Mouse (Mus musculus) heart, embryonic 12.5 days (tissue): ENCODE data around the gene Pou6f1. TPM values are rescaled to one million over a fixed set of nuclear protein-coding genes. Genes with fewer than 3 reads are reported as not detected.
"Not testable (repeated sequence)": the region's sequence is repeated elsewhere in the genome, so short reads cannot be mapped to it uniquely, and the experiment has no call there.

ENCODE experiments used
- ATAC-seq: fragments of 200-750 bp; cut with Nextera tagmentation; 2 replicates; pipeline ENCODE4 v1.8.0; 2017; ENCODE audit warnings: moderate TSS enrichment, moderate library complexity; ENCODE audit not compliant: insufficient number of reproducible peaks, low FRiP score
- H3K27ac ChIP-seq: fragments of 300-500 bp; sonication (generic); 2 replicates; pipeline ENCODE4 v1.5.1; 2016; ENCODE audit warnings: mild to moderate bottlenecking, moderate library complexity; ENCODE audit not compliant: poor library complexity, severe bottlenecking
- H3K27me3 ChIP-seq: fragments of 300-500 bp; sonication (generic); replicated peaks from 2 replicates; pipeline ENCODE4 v1.6.1; 2016; ENCODE audit warnings: mild to moderate bottlenecking, moderate library complexity
- H3K36me3 ChIP-seq: fragments of 300-500 bp; sonication (generic); 2 replicates; pipeline ENCODE4 v1.6.1; 2016; ENCODE audit warnings: mild to moderate bottlenecking, moderate library complexity
- H3K4me1 ChIP-seq: fragments of 300-500 bp; sonication (generic); replicated peaks from 2 replicates; pipeline ENCODE4 v1.6.1; 2016; ENCODE audit warnings: mild to moderate bottlenecking
- H3K4me2 ChIP-seq: fragments of 300-500 bp; sonication (generic); 2 replicates; pipeline ENCODE4 v1.6.1; 2016; ENCODE audit warnings: mild to moderate bottlenecking, moderate library complexity
- H3K4me3 ChIP-seq: fragments of 300-500 bp; sonication (generic); 2 replicates; pipeline ENCODE4 v1.5.1; 2016; ENCODE audit warnings: mild to moderate bottlenecking
- H3K9ac ChIP-seq: fragments of 300-500 bp; sonication (generic); 2 replicates; pipeline ENCODE4 v1.6.1; 2016; ENCODE audit warnings: mild to moderate bottlenecking, moderate library complexity
- H3K9me3 ChIP-seq: fragments of 300-500 bp; sonication (generic); replicated peaks from 2 replicates; pipeline ENCODE4 v1.6.1; 2016; ENCODE audit warnings: mild to moderate bottlenecking, moderate library complexity
- WGBS: fragments of 180-500 bp; shearing (Covaris S2); methylation state at CpG from one replicate; pipeline ENCODE4 v1.1.7; 2016; 5-methylcytosine and 5-hydroxymethylcytosine counted together
- polyA plus RNA-seq: library from polyadenylated mRNA; unstranded; fragments of >200 nt; fragmentation: Nextera tagmentation; extraction: Ambion mirVana; gene quantifications from 2 replicates; pipeline ENCODE4 v1.2.1, GENCODE M21; 2016

Gene Pou6f1
- polyA plus RNA-seq, 1 experiment from 2014 or later, result 4.7 TPM

DNA sequence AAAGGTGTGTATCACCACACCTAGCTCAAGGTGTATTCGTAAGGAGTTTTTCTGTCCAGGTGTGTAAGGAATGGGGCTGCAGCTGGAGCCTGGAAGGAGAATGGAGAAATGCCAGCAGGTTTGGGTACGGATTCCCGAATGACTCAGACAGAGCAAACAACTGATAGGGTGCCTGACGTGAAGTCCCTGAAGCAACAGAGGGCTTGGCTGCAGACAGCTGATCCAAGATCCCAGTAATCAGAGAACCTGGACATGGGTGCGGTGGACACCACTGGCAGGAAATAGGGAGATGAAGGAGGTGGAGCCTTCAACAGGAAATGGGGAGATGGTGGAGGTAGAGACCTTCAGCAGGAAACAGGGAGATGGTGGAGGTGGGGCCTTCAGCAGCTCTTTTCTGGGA, 32.5 kb upstream of the Pou6f1 start:
- Histone ChIP-seq H3K4me2 (no peak overlapping the region), H3K9me3 (no peaks in the 10 kb centered on the region), H3K27ac (no peak overlapping the region), H3K4me1 (peaks cover 26% of the 10 kb centered on the region), H3K4me3 (no peak overlapping the region), H3K27me3 (peaks cover 23% of the 10 kb centered on the region), H3K36me3 (no peaks in the 10 kb centered on the region), H3K9ac (no peak overlapping the region)
- ATAC-seq, result no peak
- 58% methylated on average over 5 of the region's 5 CpGs for WGBS

DNA sequence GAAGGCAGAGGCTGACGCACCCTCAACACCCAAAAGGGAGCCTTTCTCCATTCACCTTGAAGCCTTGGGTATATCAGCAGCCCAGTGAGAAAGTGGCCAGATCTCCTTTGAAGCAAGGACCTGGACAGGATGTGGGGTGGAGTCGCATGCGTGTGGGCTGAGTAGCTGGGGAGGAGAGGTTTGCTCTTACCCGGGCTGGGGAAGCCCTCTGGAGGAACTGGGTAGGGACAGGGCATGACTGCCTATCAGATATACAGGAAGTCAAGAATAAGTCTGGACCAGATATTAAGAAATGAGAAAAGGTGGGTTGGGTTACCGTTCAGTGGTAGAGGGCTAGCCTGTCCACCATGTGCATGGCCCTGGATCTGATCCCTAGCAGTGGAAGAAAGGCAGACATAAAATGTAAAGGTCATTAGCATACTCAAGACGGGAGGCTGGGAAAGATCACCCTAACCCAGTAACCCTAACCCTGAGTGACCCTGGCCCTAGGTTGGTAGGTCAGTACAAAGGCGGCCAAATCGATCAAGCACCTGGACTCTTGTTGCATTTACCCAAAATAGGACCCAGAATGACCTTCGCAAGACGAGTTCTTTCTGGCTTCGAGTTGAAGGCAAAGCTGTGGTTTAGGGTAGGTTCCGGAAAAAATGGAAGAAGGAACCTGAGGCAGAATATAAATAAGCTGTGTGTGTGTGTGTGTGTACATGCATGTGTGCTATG, 31.8 kb upstream of the Pou6f1 start:
- peaks cover 23% of the 10 kb centered on the region for H3K27me3 ChIP-seq
- H3K9ac ChIP-seq, result no peak overlapping the region
- no peak overlapping the region for H3K4me3 ChIP-seq
- ATAC-seq, result no peak
- no peaks in the 10 kb centered on the region for H3K36me3 ChIP-seq
- H3K27ac ChIP-seq, result no peak overlapping the region
- 74% methylated on average over 12 of the region's 12 CpGs for WGBS
- peaks cover 23% of the 10 kb centered on the region for H3K4me1 ChIP-seq
- no peak overlapping the region for H3K4me2 ChIP-seq
- H3K9me3 ChIP-seq, result no peaks in the 10 kb centered on the region

DNA sequence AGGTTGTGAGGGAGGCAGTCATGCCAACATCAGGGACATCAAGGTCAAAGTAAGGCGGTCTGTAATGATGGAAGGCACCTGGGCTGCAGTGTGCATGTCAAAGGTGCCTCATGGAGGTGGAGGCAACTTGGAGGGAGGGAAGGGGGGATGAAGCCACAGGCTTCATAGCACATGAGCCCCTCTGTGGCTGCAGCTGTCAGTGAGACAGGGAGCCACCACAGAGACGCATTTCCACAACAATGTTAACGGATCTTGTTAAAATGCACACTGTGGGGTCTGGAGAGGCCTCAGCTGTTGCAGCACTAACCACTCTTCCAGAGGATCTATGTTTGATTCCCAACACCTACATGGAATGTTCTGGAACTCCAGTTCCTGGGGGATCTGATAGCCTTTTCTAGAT, 30.3 kb upstream of the Pou6f1 start:
- 80% methylated on average over 3 of the region's 3 CpGs for WGBS
- Histone ChIP-seq H3K9ac (no peak overlapping the region), H3K4me3 (no peak overlapping the region), H3K27me3 (peaks cover 8% of the 10 kb centered on the region), H3K36me3 (no peaks in the 10 kb centered on the region), H3K9me3 (no peaks in the 10 kb centered on the region), H3K27ac (no peak overlapping the region), H3K4me2 (no peak overlapping the region), H3K4me1 (peaks cover 17% of the 10 kb centered on the region)
- ATAC-seq, result no peak

DNA sequence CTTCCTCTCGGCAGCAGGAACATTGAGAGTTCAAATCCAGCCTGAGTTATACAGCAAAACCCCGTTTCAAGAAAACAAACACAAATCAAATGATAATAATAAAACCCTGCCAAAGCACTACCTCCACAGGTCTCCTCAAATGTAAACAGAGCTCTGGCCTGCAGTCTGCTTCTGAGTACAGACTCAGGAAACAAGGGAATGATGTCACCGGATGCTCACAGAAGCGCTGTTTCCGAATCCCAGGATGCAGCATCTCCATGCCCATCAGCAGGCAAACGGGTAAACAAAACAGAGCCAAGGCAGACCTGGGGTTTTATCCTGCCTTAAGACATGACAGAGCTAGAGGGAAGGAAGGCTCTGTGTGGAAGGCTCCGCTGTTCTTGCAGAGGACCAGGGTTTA, 29.0 kb upstream of the Pou6f1 start:
- 0 out of 2 replicates have a peak overlapping the region, but pooled peaks have one; percentile 4 for H3K27ac ChIP-seq
- no peak overlapping the region for H3K9ac ChIP-seq
- WGBS, result 47% methylated on average over 7 of the region's 7 CpGs
- ATAC-seq, result no peak
- no peaks in the 10 kb centered on the region for H3K27me3 ChIP-seq
- no peaks in the 10 kb centered on the region for H3K36me3 ChIP-seq
- H3K9me3 ChIP-seq, result no peaks in the 10 kb centered on the region
- no peak overlapping the region for H3K4me3 ChIP-seq
- H3K4me1 ChIP-seq, result peaks cover 17% of the 10 kb centered on the region
- no peak overlapping the region for H3K4me2 ChIP-seq

DNA sequence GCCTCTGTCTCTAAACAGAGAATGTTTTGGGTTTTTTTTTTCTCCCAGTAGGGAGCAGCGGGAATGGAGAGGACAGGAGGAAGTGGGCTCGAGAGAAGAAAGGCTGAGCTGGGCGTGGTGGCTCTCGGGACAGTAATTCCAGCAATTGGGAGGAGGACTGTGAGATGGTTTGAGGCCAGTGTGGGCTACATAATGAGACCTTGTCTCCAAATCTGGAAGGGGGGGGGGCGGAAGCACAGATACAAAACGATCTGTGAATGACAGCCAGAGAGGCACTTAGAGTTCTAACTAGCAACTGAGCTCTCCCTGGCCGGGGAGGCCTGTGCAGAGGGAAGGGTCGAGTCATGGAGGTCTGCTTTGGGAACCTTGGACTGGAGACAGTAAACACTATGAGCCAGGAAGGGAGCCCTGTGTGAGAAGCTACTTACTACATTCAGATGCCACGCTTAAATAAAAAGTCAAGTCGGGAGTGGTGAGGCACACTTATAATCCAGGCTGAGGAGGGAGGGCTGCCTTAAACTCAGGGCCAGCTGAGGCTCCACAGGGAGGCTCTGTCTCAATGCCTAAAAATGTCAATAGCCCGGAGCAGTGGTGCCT, 28.1 kb upstream of the Pou6f1 start:
- no peak overlapping the region for H3K4me3 ChIP-seq
- H3K27ac ChIP-seq, result no peak overlapping the region; the same call in 1 of the 2 replicates
- H3K4me1 ChIP-seq, result peaks cover 17% of the 10 kb centered on the region
- H3K36me3 ChIP-seq, result no peaks in the 10 kb centered on the region
- no peak overlapping the region; the same call in 1 of the 2 replicates for H3K9ac ChIP-seq
- H3K9me3 ChIP-seq, result no peaks in the 10 kb centered on the region
- no peaks in the 10 kb centered on the region for H3K27me3 ChIP-seq
- 13% methylated on average over 11 of the region's 11 CpGs for WGBS
- H3K4me2 ChIP-seq, result peak overlapping the region; percentile 27
- no peak for ATAC-seq

DNA sequence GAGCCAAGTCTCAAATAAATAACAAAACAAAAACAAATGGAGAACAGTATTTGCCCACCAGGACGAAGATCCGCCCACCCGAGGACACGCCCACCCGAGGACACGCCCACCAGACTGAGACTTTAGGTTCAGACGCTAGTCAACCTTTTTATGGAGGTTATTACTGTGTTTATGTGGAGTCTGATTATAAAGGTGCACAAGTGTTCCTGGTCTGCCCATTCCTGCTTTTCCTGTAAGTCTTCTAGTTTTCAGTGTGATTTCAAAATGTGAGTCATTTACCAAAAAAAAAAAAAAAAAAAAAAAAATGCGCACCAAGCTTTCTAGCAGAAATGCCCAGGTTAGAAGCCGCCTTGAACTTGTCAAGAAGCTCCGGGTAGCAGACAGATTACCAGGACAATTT, 27.5 kb upstream of the Pou6f1 start:
- ATAC-seq, result no peak
- Histone ChIP-seq H3K4me3 (no peak overlapping the region), H3K27me3 (no peaks in the 10 kb centered on the region), H3K4me2 (peak overlapping the region; percentile 27; the same call in 1 of the 2 replicates), H3K9ac (no peak overlapping the region), H3K36me3 (no peaks in the 10 kb centered on the region), H3K9me3 (no peaks in the 10 kb centered on the region), H3K27ac (no peak overlapping the region), H3K4me1 (peaks cover 13% of the 10 kb centered on the region)
- 20% methylated on average over 10 of the region's 10 CpGs for WGBS

DNA sequence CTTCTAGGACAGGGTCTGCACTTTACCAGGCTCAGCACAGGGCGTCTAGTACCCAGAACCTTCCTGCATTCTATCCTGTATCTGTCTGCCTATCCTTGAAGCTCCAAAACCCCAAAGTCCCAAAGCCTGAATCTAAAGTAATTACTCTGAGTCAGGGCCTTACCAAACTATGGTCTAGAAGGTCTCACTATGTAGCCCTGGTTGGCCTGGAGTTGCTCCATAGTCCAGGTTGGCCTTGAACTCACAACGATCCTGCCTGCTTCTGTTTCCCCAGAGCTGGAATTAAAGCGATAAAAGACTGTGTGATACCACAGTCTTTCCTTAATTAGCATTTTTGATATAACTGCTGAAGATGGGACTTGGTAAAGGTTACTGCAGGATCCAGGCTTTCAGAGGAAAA, 24.7 kb upstream of the Pou6f1 start:
- WGBS, result 81% methylated on average over 3 of the region's 3 CpGs
- no peak overlapping the region for H3K4me3 ChIP-seq
- no peak for ATAC-seq

DNA sequence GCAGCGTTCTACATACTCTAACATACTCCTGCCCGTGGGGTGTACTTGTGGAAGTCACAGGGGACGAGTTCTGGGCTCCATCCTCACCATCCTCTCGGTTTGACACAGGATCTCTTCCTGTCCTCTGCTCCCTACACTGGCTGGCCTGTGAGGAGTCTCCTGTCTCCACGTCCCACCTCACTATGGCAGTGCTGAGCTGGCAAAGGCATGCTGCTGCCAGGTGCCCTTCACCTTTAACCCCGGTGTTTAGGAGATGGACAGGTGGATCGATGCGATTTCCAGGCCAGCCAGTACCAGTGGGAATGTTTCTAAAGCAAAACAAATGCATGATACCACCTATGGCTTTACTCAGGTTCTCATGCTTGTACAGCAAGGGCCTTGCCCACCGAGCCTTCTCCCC, 24.0 kb upstream of the Pou6f1 start:
- peaks cover 29% of the 10 kb centered on the region for H3K36me3 ChIP-seq
- H3K27ac ChIP-seq, result no peak overlapping the region
- ATAC-seq, result no peak
- H3K9ac ChIP-seq, result no peak overlapping the region
- H3K4me1 ChIP-seq, result peaks cover 17% of the 10 kb centered on the region
- no peak overlapping the region for H3K4me3 ChIP-seq
- H3K27me3 ChIP-seq, result no peaks in the 10 kb centered on the region
- 81% methylated on average over 9 of the region's 9 CpGs for WGBS
- H3K9me3 ChIP-seq, result no peaks in the 10 kb centered on the region
- no peak overlapping the region for H3K4me2 ChIP-seq

More for the DNA sequence above, 24.7 kb upstream of the Pou6f1 start:
- Histone ChIP-seq H3K9ac (no peak overlapping the region), H3K4me2 (no peak overlapping the region), H3K9me3 (no peaks in the 10 kb centered on the region), H3K36me3 (peaks cover 22% of the 10 kb centered on the region), H3K27ac (no peak overlapping the region), H3K4me1 (peaks cover 17% of the 10 kb centered on the region), H3K27me3 (no peaks in the 10 kb centered on the region)

DNA sequence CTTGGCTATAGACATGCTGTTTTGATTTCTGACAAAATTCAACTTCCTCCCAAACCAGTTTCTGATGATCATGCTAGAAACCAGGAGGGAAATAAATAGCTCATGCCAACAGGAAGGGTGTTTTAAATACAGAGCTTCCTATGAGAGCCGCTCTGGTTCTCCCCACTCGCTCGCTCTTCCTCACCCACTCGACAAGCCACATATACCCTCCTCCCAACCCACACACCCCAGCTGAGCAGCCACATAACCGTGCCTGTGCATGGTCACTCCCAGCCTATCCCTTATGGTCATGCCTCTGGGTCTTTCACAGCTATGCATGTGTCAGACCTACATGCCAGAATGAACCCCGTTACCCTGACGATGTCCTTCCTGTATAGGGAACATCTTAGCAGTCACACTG, 22.4 kb upstream of the Pou6f1 start:
- Histone ChIP-seq H3K36me3 (peaks cover 43% of the 10 kb centered on the region), H3K4me2 (no peak overlapping the region), H3K27me3 (no peaks in the 10 kb centered on the region), H3K9ac (no peak overlapping the region), H3K9me3 (no peaks in the 10 kb centered on the region), H3K27ac (no peak overlapping the region), H3K4me1 (peaks cover 6% of the 10 kb centered on the region), H3K4me3 (no peak overlapping the region)
- 80% methylated on average over 7 of the region's 7 CpGs for WGBS
- no peak for ATAC-seq

DNA sequence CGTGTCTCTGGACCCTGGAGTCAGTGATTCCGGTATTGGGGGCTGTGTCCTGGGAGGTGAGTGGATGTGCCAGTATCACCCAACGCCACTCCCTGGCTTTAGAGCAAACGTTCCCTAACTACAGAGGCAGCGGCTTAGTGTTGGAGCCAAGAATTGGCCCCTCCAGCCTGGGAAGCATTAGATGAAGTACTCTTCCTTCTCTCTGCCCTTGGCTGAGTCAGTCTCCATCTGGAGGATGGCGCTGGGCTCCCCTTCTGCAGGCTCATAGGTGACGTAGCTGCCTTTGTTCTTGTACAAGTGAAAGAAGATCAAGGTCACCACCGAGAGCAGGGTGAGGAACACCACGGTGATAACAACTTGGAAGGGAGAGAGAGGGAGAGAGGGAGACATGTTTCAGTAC, 21.9 kb upstream of the Pou6f1 start:
- H3K9ac ChIP-seq, H3K27me3 ChIP-seq, H3K4me1 ChIP-seq, H3K4me3 ChIP-seq, ATAC-seq, H3K4me2 ChIP-seq, H3K27ac ChIP-seq, H3K9me3 ChIP-seq: not testable (repeated sequence)
- peaks cover 47% of the 10 kb centered on the region for H3K36me3 ChIP-seq
- WGBS, result 60% methylated on average over 9 of the region's 9 CpGs

DNA sequence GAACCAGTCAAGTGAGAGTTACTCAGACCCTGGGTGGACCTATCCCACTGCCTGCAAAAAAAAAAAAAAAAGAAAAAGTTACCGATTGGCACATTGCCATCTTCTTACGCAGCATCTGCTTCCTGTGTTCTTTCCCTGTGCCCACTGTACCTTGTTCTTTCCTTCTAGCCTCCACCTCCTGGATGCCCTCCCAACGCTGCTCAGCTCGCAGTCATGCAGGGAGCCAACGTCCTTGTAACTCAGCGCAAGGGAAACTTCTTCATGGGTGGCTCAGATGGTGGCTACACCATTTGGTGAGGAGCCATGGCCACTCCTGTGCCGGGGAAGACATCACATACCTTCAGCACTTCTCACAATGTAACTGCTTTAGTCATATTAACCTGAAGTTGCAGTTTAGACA, 19.4 kb upstream of the Pou6f1 start:
- ATAC-seq, result no peak
- 86% methylated on average over 7 of the region's 7 CpGs for WGBS
- H3K9me3 ChIP-seq, result no peaks in the 10 kb centered on the region
- H3K27me3 ChIP-seq, result no peaks in the 10 kb centered on the region
- H3K4me2 ChIP-seq, result no peak overlapping the region
- peaks cover 47% of the 10 kb centered on the region for H3K36me3 ChIP-seq
- no peak overlapping the region for H3K27ac ChIP-seq
- peaks cover 17% of the 10 kb centered on the region for H3K4me1 ChIP-seq
- H3K4me3 ChIP-seq, result no peak overlapping the region
- H3K9ac ChIP-seq, result no peak overlapping the region
